Mouse (Mus musculus) bone marrow, adult 2 months (tissue): Measurements from ENCODE around the gene Olfr46. TPM values are rescaled to one million over a fixed set of nuclear protein-coding genes. Genes with fewer than 3 reads are reported as not detected.
"Not testable (repeated sequence)": the region's sequence is repeated elsewhere in the genome, so short reads cannot be mapped to it uniquely, and the experiment has no call there.

Source experiments
- H3K27ac ChIP-seq: fragments of 200-500 bp; 2 replicates; pipeline ENCODE4 v1.5.1; 2012; ENCODE audit warnings: low read depth, mild to moderate bottlenecking, control low read depth, inconsistent platforms, low read length; ENCODE audit not compliant: control insufficient read depth, poor library complexity, insufficient read depth
- H3K4me1 ChIP-seq: fragments of 200-500 bp; 2 replicates; pipeline ENCODE4 v1.6.1; 2011; ENCODE audit warnings: low read length; ENCODE audit not compliant: control insufficient read depth, insufficient read depth
- H3K4me3 ChIP-seq: fragments of 200-500 bp; replicated peaks from 2 replicates; pipeline ENCODE3; 2011; ENCODE audit warnings: mild to moderate bottlenecking, low read depth, low read length, control low read depth; ENCODE audit not compliant: control insufficient read depth
- CTCF ChIP-seq: fragments of 200-500 bp; IDR thresholded peaks from 2 replicates; pipeline ENCODE4 v1.5.1; 2011; ENCODE audit warnings: low read length, control low read depth; ENCODE audit not compliant: control insufficient read depth, insufficient read depth
- POLR2A ChIP-seq: fragments of 200-500 bp; IDR thresholded peaks from 2 replicates; pipeline ENCODE4 v1.6.1; 2011; ENCODE audit warnings: low read depth, mild to moderate bottlenecking, control low read depth, low read length, borderline replicate concordance; ENCODE audit not compliant: control insufficient read depth
- WGBS: fragments of 180-500 bp; shearing (Covaris S2); methylation state at CpG from one replicate; pipeline ENCODE4 v1.1.7; 2018; 5-methylcytosine and 5-hydroxymethylcytosine counted together
- polyA plus RNA-seq: library from polyadenylated mRNA; stranded (reverse); fragments of >200 nt; gene quantifications from 2 replicates; pipeline ENCODE4 v1.2.4, GENCODE M21; 2011; ENCODE audit warnings: low replicate concordance; ENCODE audit not compliant: missing spikeins, insufficient read depth, insufficient read length

Olfr46 gene
- polyA plus RNA-seq = 0.25 TPM in 1 of 2 replicates, not detected in the other

DNA sequence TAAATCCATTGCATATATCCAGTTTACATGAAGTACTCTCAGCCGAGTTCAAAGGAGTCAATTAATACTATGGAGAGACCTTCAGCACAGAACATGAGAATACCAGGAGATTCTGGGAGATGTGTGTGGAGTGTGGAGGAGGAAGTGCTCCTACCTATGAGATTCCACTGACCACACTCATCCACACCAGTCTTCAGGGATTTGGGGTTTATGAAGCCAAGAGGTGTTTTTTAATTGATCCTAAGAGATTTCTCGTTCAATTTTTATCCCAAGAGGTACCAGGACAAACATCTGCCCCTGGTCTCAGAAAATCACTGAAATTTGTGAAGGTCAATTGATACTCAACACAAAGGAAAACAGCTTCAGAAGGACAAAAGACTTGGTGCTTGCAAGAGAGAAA is at the start of gene Olfr46:
TSS of gene Olfr46 (plus strand) at position 301 of the 400 bp plus-strand sequence.
- 74% methylated on average over 2 of the region's 2 CpGs for WGBS
- H3K4me1 ChIP-seq, H3K27ac ChIP-seq, H3K4me3 ChIP-seq: not testable (repeated sequence)

DNA sequence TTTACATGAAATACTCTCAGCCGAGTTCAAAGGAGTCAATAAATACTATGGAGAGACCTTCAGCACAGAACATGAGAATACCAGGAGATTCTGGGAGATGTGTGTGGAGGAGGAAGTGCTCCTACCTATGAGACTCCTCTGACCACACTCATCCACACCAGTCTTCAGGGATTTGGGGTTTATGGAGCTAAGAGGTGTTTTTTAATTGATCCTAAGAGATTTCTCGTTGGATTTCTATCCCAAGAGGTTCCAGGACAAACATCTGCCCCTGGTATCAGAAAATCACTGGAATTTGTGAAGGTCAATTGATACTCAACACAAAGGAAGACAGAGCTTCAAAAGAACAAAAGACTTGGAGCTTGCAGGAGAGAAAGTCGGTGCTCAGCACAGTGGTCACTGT is 33.5 kb upstream of the Olfr46 start, which contains the start of gene Olfr538:
TSS of gene Olfr538 (plus strand) at position 301 of the 400 bp plus-strand sequence.
- TF ChIP-seq POLR2A = no peak
- TF ChIP-seq CTCF = no peak
- no peak within 1 kb of the TSS for H3K4me3 ChIP-seq
- WGBS = 66% methylated on average over 3 of the region's 3 CpGs
- H3K4me1 ChIP-seq = no peaks in the 10 kb centered on the region
- no peak within 1 kb of the TSS for H3K27ac ChIP-seq

DNA sequence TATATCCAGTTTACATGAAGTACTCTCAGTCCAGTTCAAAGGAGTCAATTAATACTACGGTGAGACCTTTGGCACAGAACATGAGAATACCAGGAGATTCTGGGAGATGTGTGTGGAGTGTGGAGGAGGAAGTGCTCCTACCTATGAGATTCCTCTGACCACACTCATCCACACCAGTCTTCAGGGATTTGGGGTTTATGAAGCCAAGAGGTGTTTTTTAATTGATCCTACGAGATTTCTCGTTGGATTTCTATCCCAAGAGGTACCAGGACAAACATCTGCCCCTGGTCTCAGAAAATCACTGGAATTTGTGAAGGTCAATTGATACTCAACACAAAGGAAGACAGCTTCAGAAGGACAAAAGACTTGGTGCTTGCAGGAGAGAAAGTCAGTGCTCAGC is 27.6 kb downstream of the Olfr46 start, which contains the start of gene Olfr61:
TSS of gene Olfr61 (plus strand) at position 301 of the 400 bp plus-strand sequence.
- 67% methylated on average over 3 of the region's 3 CpGs for WGBS
- not testable (repeated sequence) for H3K4me3 ChIP-seq, H3K27ac ChIP-seq, H3K4me1 ChIP-seq

- no peak for TF ChIP-seq CTCF
- TF ChIP-seq POLR2A = no peak
- 63% methylated on average over 1 of the region's 1 CpGs for WGBS
- H3K4me1 ChIP-seq = no peaks in the 10 kb centered on the region
- H3K27ac ChIP-seq = no peak overlapping the region
- no peak overlapping the region for H3K4me3 ChIP-seq
Measured at GRCm38 (mm10) chr7:140630559-140630958, 29.5 kb downstream of the Olfr46 start.

GRCm38 (mm10) chr7:140646152-140646551 is 45.1 kb downstream of the Olfr46 start, which contains the start of gene Olfr53:
Gene Olfr53, plus strand, starts transcription at chr7:140646452.
- H3K27ac ChIP-seq = no peak within 1 kb of the TSS
- WGBS = 70% methylated on average over 1 of the region's 1 CpGs
- TF ChIP-seq CTCF (no peak), POLR2A (no peak)
- no peak within 1 kb of the TSS for H3K4me3 ChIP-seq
- H3K4me1 ChIP-seq = no peaks in the 10 kb centered on the region

GRCm38 (mm10) chr7:140659630-140660029 is 58.6 kb downstream of the Olfr46 start, which contains the start of gene Olfr539:
Gene Olfr539, plus strand, starts transcription at chr7:140659930.
- Histone ChIP-seq H3K27ac (no peak within 1 kb of the TSS), H3K4me1 (no peaks in the 10 kb centered on the region), H3K4me3 (no peak within 1 kb of the TSS)
- WGBS = 73% methylated on average over 4 of the region's 4 CpGs
- TF ChIP-seq POLR2A (no peak), CTCF (no peak)

Other genes with a start within 250 kb of the Olfr46 start
- not detected in 2 replicates for gene Olfr60, start 239.6 kb upstream of the Olfr46 start, polyA plus RNA-seq
- not detected in 2 replicates for gene Olfr530, start 224.9 kb upstream of the Olfr46 start, polyA plus RNA-seq
- gene Olfr531, start 198.4 kb upstream of the Olfr46 start, polyA plus RNA-seq = not detected in 2 replicates
- 0.25 and 1.2 TPM in 2 replicates for gene Olfr532, start 179.6 kb upstream of the Olfr46 start, polyA plus RNA-seq
- not detected in 2 replicates for gene Olfr533, start 137.9 kb upstream of the Olfr46 start, polyA plus RNA-seq
- not detected in 2 replicates for gene Olfr535, start 117.1 kb upstream of the Olfr46 start, polyA plus RNA-seq
- gene Olfr536, start 93.9 kb upstream of the Olfr46 start, polyA plus RNA-seq = not detected in 2 replicates
- not detected in 2 replicates for gene Olfr538, start 33.4 kb upstream of the Olfr46 start, polyA plus RNA-seq
- not detected in 2 replicates for gene Olfr61, start 27.7 kb downstream of the Olfr46 start, polyA plus RNA-seq
- gene Olfr53, start 45.2 kb downstream of the Olfr46 start, polyA plus RNA-seq = not detected in 2 replicates
- gene Olfr539, start 58.7 kb downstream of the Olfr46 start, polyA plus RNA-seq = not detected in 2 replicates
- gene Olfr45, start 80.7 kb downstream of the Olfr46 start, polyA plus RNA-seq = 0.32 TPM in 1 of 2 replicates, not detected in the other
- gene Olfr541, start 96.0 kb downstream of the Olfr46 start, polyA plus RNA-seq = not detected in 2 replicates
- gene Cyp2e1, start 162.5 kb downstream of the Olfr46 start, polyA plus RNA-seq = 3.9 and 21.1 TPM in 2 replicates
- gene Syce1, start 186.6 kb downstream of the Olfr46 start, polyA plus RNA-seq = not detected in 2 replicates
- gene Zfp941, start 220.9 kb downstream of the Olfr46 start, polyA plus RNA-seq = 0.25 and 0.40 TPM in 2 replicates
- gene Urah, start 233.7 kb downstream of the Olfr46 start, polyA plus RNA-seq = 3.3 TPM in 1 of 2 replicates, not detected in the other
- gene Scgb1c1, start 244.3 kb downstream of the Olfr46 start, polyA plus RNA-seq = not detected in 2 replicates
- not detected in 2 replicates for gene Odf3, start 246.5 kb downstream of the Olfr46 start, polyA plus RNA-seq